ENCODE assay signal across 25 mouse cellular contexts in genomic region chr12:82993905-82994304, GRCm38 (mm10).
DNase-seq lines count a peak whose midpoint lies in the region; ATAC-seq and TF ChIP-seq lines count a peak whose summit lies in the region.
"Had no signal": no experiment of that assay in that cellular context is flagged by ENCODE, and none has a peak within 500 bp of the region (broad histone marks: within the 10 kb centered on the region; RNA-seq: fewer than 3 reads in every experiment).

No protein-coding gene starts in this region.

- H3K9ac ChIP-seq in forebrain, embryonic 12.5 days: no peak overlapping the region
- no peak overlapping the region for H3K9ac ChIP-seq in kidney, embryonic 14.5 days (ENCODE audit: low read depth, low read length)
- H3K9ac ChIP-seq in forebrain, embryonic 16.5 days (replicated peaks; ENCODE audit: low read depth, low read length): no peak overlapping the region
- H3K9ac ChIP-seq: heart, embryonic 12.5 days; hindbrain, embryonic 13.5 days; intestine, embryonic 15.5 days; kidney, embryonic 15.5 days; liver, embryonic 13.5 days; neural tube, embryonic 12.5 days had no signal

- no peak for TF ChIP-seq POLR2A in kidney, adult 2 months (IDR thresholded peaks at IDR 0.05; ENCODE audit: low read depth, low read length)

- no peak overlapping the region for H3K4me2 ChIP-seq in forebrain, embryonic 12.5 days
- H3K4me2 ChIP-seq in kidney, embryonic 14.5 days (replicated peaks; ENCODE audit: low read depth, low read length): no peak overlapping the region
- no peak overlapping the region for H3K4me2 ChIP-seq in forebrain, embryonic 16.5 days (ENCODE audit: low read length)
- H3K4me2 ChIP-seq: heart, embryonic 12.5 days; hindbrain, embryonic 13.5 days; intestine, embryonic 15.5 days; kidney, embryonic 15.5 days; liver, embryonic 13.5 days; neural tube, embryonic 12.5 days had no signal

- no peak for DNase-seq in forebrain, embryonic 10.5 days (ENCODE audit: extremely low spot score, low spot score)
- peak; percentile 26 for DNase-seq in kidney, adult 2 months
- peak; percentile 30 for DNase-seq in right cerebral cortex, adult 18-20 months
- DNase-seq in right cerebral cortex, postnatal 4 days: no peak
- DNase-seq in gastrocnemius, postnatal 10 days: no peak
- DNase-seq: adrenal gland, postnatal 36 days; cerebellum, adult 11-12 months; cerebellum, postnatal 25 days; gastrocnemius, postnatal 25 days; heart, adult 18-20 months; heart, postnatal 10 days; kidney, postnatal 4 days; layer of hippocampus, adult 9-11 months; liver, embryonic 13.5 days; lung, adult 2 months; lung, postnatal 14 days had no signal

- no peak overlapping the region for H3K27ac ChIP-seq in forebrain, embryonic 12.5 days
- no peak overlapping the region for H3K27ac ChIP-seq in forebrain, embryonic 10.5 days
- H3K27ac ChIP-seq in kidney, adult 2 months (ENCODE audit: insufficient read depth, low read depth, low read length): no peak overlapping the region
- H3K27ac ChIP-seq in kidney, embryonic 14.5 days (ENCODE audit: low read depth, low read length): no peak overlapping the region
- peak overlapping the region; percentile 41; the same call in 1 of the 2 replicates for H3K27ac ChIP-seq in forebrain, embryonic 16.5 days (ENCODE audit: low read length)
- H3K27ac ChIP-seq: hindbrain, embryonic 13.5 days; intestine, embryonic 15.5 days; kidney, embryonic 15.5 days; left cerebral cortex, adult 2 months; liver, embryonic 13.5 days; neural tube, embryonic 12.5 days had no signal

- H3K4me1 ChIP-seq in forebrain, embryonic 12.5 days: peaks cover 5% of the 10 kb centered on the region
- peaks cover 14% of the 10 kb centered on the region for H3K4me1 ChIP-seq in forebrain, embryonic 10.5 days
- no peaks in the 10 kb centered on the region for H3K4me1 ChIP-seq in kidney, adult 2 months (ENCODE audit: control insufficient read depth, insufficient read depth, low read length)
- H3K4me1 ChIP-seq in kidney, embryonic 14.5 days (ENCODE audit: control insufficient read depth, insufficient read depth, low read length): peaks cover 7% of the 10 kb centered on the region; the same call in 1 of the 2 replicates
- H3K4me1 ChIP-seq in forebrain, embryonic 16.5 days (replicated peaks; ENCODE audit: control insufficient read depth, insufficient read depth, low read length): peaks cover 9% of the 10 kb centered on the region
- H3K4me1 ChIP-seq: intestine, embryonic 15.5 days; liver, embryonic 13.5 days; neural tube, embryonic 12.5 days had no signal

- no peaks in the 10 kb centered on the region for H3K9me3 ChIP-seq in forebrain, embryonic 12.5 days
- H3K9me3 ChIP-seq in forebrain, embryonic 10.5 days: no peaks in the 10 kb centered on the region
- H3K9me3 ChIP-seq in kidney, embryonic 14.5 days (ENCODE audit: control insufficient read depth, low read length): no peaks in the 10 kb centered on the region
- no peaks in the 10 kb centered on the region for H3K9me3 ChIP-seq in forebrain, embryonic 16.5 days (ENCODE audit: control insufficient read depth, low read length)
- H3K9me3 ChIP-seq: heart, embryonic 12.5 days; hindbrain, embryonic 13.5 days; intestine, embryonic 15.5 days; kidney, embryonic 15.5 days; liver, embryonic 13.5 days; neural tube, embryonic 12.5 days had no signal

- TF ChIP-seq CTCF in kidney, adult 2 months (conservative IDR thresholded peaks at IDR 0.05; ENCODE audit: insufficient read depth, insufficient read length, low read depth, low read length): no peak

- 27% methylated on average over 4 of the region's 4 CpGs for WGBS in forebrain, embryonic 12.5 days
- WGBS in forebrain, embryonic 10.5 days: 49% methylated on average over 4 of the region's 4 CpGs
- 39% methylated on average over 4 of the region's 4 CpGs for WGBS in kidney, adult 2 months
- WGBS in kidney, embryonic 14.5 days: 42% methylated on average over 4 of the region's 4 CpGs
- WGBS in forebrain, embryonic 16.5 days: 13% methylated on average over 4 of the region's 4 CpGs

- H3K27me3 ChIP-seq in forebrain, embryonic 12.5 days: no peaks in the 10 kb centered on the region
- H3K27me3 ChIP-seq in forebrain, embryonic 10.5 days (ENCODE audit: poor library complexity, severe bottlenecking): no peaks in the 10 kb centered on the region
- no peaks in the 10 kb centered on the region for H3K27me3 ChIP-seq in kidney, adult 2 months (replicated peaks; ENCODE audit: control insufficient read depth, insufficient read depth, low read length)
- no peaks in the 10 kb centered on the region for H3K27me3 ChIP-seq in kidney, embryonic 14.5 days (ENCODE audit: control insufficient read depth, insufficient read depth, low read length)
- no peaks in the 10 kb centered on the region for H3K27me3 ChIP-seq in forebrain, embryonic 16.5 days (replicated peaks; ENCODE audit: control insufficient read depth, insufficient read depth, low read length)
- H3K27me3 ChIP-seq: heart, embryonic 12.5 days; hindbrain, embryonic 13.5 days; intestine, embryonic 15.5 days; kidney, embryonic 15.5 days; liver, embryonic 13.5 days; neural tube, embryonic 12.5 days had no signal

- peak; percentile 60; the same call in 1 of the 2 replicates for ATAC-seq in forebrain, embryonic 12.5 days (ENCODE audit: low FRiP score)
- ATAC-seq in kidney, embryonic 14.5 days (ENCODE audit: low FRiP score, low TSS enrichment): no peak
- peak; percentile 84 for ATAC-seq in forebrain, embryonic 16.5 days
- ATAC-seq: intestine, embryonic 15.5 days had no signal

- H3K36me3 ChIP-seq in forebrain, embryonic 12.5 days (replicated peaks): no peaks in the 10 kb centered on the region
- H3K36me3 ChIP-seq in forebrain, embryonic 10.5 days (replicated peaks): no peaks in the 10 kb centered on the region
- H3K36me3 ChIP-seq in kidney, adult 2 months (ENCODE audit: control insufficient read depth, insufficient read depth, low read length): no peaks in the 10 kb centered on the region
- no peaks in the 10 kb centered on the region for H3K36me3 ChIP-seq in kidney, embryonic 14.5 days (ENCODE audit: control insufficient read depth, insufficient read depth, low read length)
- no peaks in the 10 kb centered on the region for H3K36me3 ChIP-seq in forebrain, embryonic 16.5 days (ENCODE audit: control insufficient read depth, insufficient read depth)
- H3K36me3 ChIP-seq: heart, embryonic 12.5 days; hindbrain, embryonic 13.5 days; intestine, embryonic 15.5 days; kidney, embryonic 15.5 days; liver, embryonic 13.5 days; neural tube, embryonic 12.5 days had no signal

- H3K4me3 ChIP-seq in forebrain, embryonic 12.5 days (replicated peaks): no peak overlapping the region
- no peak overlapping the region for H3K4me3 ChIP-seq in forebrain, embryonic 10.5 days
- H3K4me3 ChIP-seq in kidney, adult 2 months (ENCODE audit: insufficient read depth, low read depth, low read length): no peak overlapping the region
- no peak overlapping the region for H3K4me3 ChIP-seq in kidney, embryonic 14.5 days (ENCODE audit: low read length)
- no peak overlapping the region for H3K4me3 ChIP-seq in forebrain, embryonic 16.5 days (replicated peaks; ENCODE audit: low read length)
- H3K4me3 ChIP-seq: heart, embryonic 12.5 days; hindbrain, embryonic 13.5 days; intestine, embryonic 15.5 days; kidney, embryonic 15.5 days; left cerebral cortex, adult 2 months; liver, embryonic 13.5 days; neural tube, embryonic 12.5 days had no signal

Comparison
In these comparisons a context has a peak if more than half of its experiments do, and no peak if none do; other contexts are left out.
1. DNase-seq: peak in kidney, adult 2 months (single experiment) and right cerebral cortex, adult 18-20 months (single experiment); none in forebrain, embryonic 10.5 days (single experiment), right cerebral cortex, postnatal 4 days (single experiment) and gastrocnemius, postnatal 10 days (single experiment).